Mouse (Mus musculus): ENCODE measurements at regions not wholly inside any gene's neighbourhood (a gene's known extent, or its start where the extent isn't known, plus 50 kb on each side); places are given as distances from the start of the nearest gene placed in this dataset.
"Not testable (repeated sequence)": the region's sequence is repeated elsewhere in the genome, so short reads cannot be mapped to it uniquely, and the experiment has no call there.

DNA sequence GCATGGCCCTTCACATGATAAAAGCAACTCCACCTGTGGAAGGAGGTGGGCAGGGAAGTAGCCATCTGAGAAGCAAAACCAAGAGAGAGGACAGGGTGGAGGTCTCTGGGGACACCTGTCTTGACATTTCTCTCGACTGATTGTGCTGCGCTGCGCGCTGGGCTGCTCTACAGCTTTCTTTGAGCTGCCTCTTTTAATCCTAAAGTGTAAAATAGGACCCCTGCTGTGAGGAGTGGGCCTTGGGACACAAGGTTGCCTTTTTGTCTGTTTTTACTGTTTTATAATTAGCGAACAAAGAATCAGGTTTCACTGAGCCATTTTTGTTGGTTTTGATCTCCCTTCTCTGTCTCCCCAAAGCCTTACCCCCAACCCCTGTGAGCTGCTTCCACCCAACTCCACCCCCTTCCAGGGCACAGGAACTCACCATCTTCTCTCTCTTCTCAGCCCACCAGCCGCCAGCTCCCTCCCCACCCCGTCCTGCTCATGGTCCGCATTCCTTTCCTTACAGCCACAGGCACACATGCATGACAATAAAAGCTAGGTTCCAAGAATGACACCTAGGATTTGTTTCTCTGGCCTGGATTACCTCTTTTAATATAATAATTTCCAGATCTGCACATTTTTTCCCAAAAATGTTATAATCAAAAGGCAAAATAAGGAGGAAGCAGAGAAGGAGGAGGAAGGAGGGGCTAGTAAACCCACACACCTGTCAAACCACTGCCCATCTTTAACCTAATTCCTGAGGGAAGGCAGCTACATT lies 57.3 kb downstream of the Cbln4 start:
- Histone ChIP-seq H3K4me3 (ENCODE audit: insufficient read depth, low read length) (no peak overlapping the region), H3K4me1 (ENCODE audit: control insufficient read depth, insufficient read depth, low read length) (no peaks in the 10 kb centered on the region), H3K27ac (ENCODE audit: insufficient read depth, low read length) (no peak overlapping the region)
- TF ChIP-seq POLR2A (IDR thresholded peaks at IDR 0.05; ENCODE audit: low read depth, low read length) = no peak
- no peak for TF ChIP-seq CTCF (IDR thresholded peaks at IDR 0.05; ENCODE audit: borderline replicate concordance, insufficient read depth, low read length)

- Histone ChIP-seq H3K27ac (ENCODE audit: insufficient read depth, low read length) (no peak overlapping the region), H3K4me3 (ENCODE audit: insufficient read depth, low read length) (no peak overlapping the region), H3K4me1 (ENCODE audit: control insufficient read depth, insufficient read depth, low read length) (no peaks in the 10 kb centered on the region)
- TF ChIP-seq POLR2A (IDR thresholded peaks at IDR 0.05; ENCODE audit: low read depth, low read length) (no peak), CTCF (IDR thresholded peaks at IDR 0.05; ENCODE audit: borderline replicate concordance, insufficient read depth, low read length) (no peak)
These were observed 73.9 kb downstream of the Cbln4 start for GRCm38 (mm10) chr2:171969311-171969905.

GRCm38 (mm10) chr2:171946569-171947250 lies 96.6 kb downstream of the Cbln4 start:
- no peak for TF ChIP-seq POLR2A (IDR thresholded peaks at IDR 0.05; ENCODE audit: low read depth, low read length)
- TF ChIP-seq CTCF (IDR thresholded peaks at IDR 0.05; ENCODE audit: borderline replicate concordance, insufficient read depth, low read length) = no peak
- Histone ChIP-seq H3K4me3 (ENCODE audit: insufficient read depth, low read length) (no peak overlapping the region), H3K4me1 (ENCODE audit: control insufficient read depth, insufficient read depth, low read length) (no peaks in the 10 kb centered on the region), H3K27ac (ENCODE audit: insufficient read depth, low read length) (no peak overlapping the region)

- no peaks in the 10 kb centered on the region for H3K4me1 ChIP-seq (ENCODE audit: control insufficient read depth, insufficient read depth, low read length)
- no peak overlapping the region for H3K4me3 ChIP-seq (ENCODE audit: insufficient read depth, low read length)
- no peak for TF ChIP-seq POLR2A (IDR thresholded peaks at IDR 0.05; ENCODE audit: low read depth, low read length)
- no peak for TF ChIP-seq CTCF (IDR thresholded peaks at IDR 0.05; ENCODE audit: borderline replicate concordance, insufficient read depth, low read length)
- no peak overlapping the region for H3K27ac ChIP-seq (ENCODE audit: insufficient read depth, low read length)
These were observed 100.6 kb downstream of the Cbln4 start for GRCm38 (mm10) chr2:171942671-171943070.

GRCm38 (mm10) chr2:171935646-171936325 lies 107.5 kb downstream of the Cbln4 start:
- H3K4me3 ChIP-seq (ENCODE audit: insufficient read depth, low read length) = no peak overlapping the region
- TF ChIP-seq POLR2A (IDR thresholded peaks at IDR 0.05; ENCODE audit: low read depth, low read length) = no peak
- no peak for TF ChIP-seq CTCF (IDR thresholded peaks at IDR 0.05; ENCODE audit: borderline replicate concordance, insufficient read depth, low read length)
- no peak overlapping the region for H3K27ac ChIP-seq (ENCODE audit: insufficient read depth, low read length)
- no peaks in the 10 kb centered on the region for H3K4me1 ChIP-seq (ENCODE audit: control insufficient read depth, insufficient read depth, low read length)

- TF ChIP-seq CTCF (IDR thresholded peaks at IDR 0.05; ENCODE audit: borderline replicate concordance, insufficient read depth, low read length) (no peak), POLR2A (IDR thresholded peaks at IDR 0.05; ENCODE audit: low read depth, low read length) (no peak)
- no peak overlapping the region for H3K4me3 ChIP-seq (ENCODE audit: insufficient read depth, low read length)
- no peak overlapping the region for H3K27ac ChIP-seq (ENCODE audit: insufficient read depth, low read length)
- H3K4me1 ChIP-seq (ENCODE audit: control insufficient read depth, insufficient read depth, low read length) = no peaks in the 10 kb centered on the region
These were observed 122.3 kb downstream of the Cbln4 start for GRCm38 (mm10) chr2:171920960-171921359.

- Histone ChIP-seq H3K4me1 (ENCODE audit: control insufficient read depth, insufficient read depth, low read length) (no peaks in the 10 kb centered on the region), H3K4me3 (ENCODE audit: insufficient read depth, low read length) (no peak overlapping the region)
- TF ChIP-seq POLR2A (IDR thresholded peaks at IDR 0.05; ENCODE audit: low read depth, low read length) (no peak), CTCF (IDR thresholded peaks at IDR 0.05; ENCODE audit: borderline replicate concordance, insufficient read depth, low read length) (no peak)
These were observed 156.0 kb downstream of the Cbln4 start for GRCm38 (mm10) chr2:171887306-171887705.

GRCm38 (mm10) chr2:171879238-171879960 lies 163.9 kb downstream of the Cbln4 start:
- H3K4me3 ChIP-seq (ENCODE audit: insufficient read depth, low read length); H3K4me1 ChIP-seq (ENCODE audit: control insufficient read depth, insufficient read depth, low read length); H3K27ac ChIP-seq (ENCODE audit: insufficient read depth, low read length): not testable (repeated sequence)

More at GRCm38 (mm10) chr2:171887306-171887705, 156.0 kb downstream of the Cbln4 start:
- no peak overlapping the region for H3K27ac ChIP-seq (ENCODE audit: insufficient read depth, low read length)

DNA sequence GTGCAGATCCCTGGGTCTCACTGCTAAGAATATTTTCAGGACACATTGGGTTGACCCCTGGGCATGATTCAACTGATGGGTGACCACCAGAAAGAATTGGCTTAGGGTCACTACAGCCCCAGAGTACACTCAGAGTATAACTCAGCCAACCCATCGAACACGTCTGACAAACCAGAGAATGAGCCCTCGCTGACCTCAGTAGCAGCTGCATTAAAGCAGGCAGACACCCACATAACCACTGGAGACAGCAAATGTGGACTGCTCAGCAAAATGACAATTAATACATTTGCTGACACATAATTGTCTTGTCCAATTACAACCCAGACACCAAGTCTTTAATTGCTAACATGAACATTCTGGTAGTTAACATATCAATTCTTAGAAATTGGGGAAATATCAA lies 175.7 kb downstream of the Cbln4 start:
- no peak overlapping the region for H3K4me3 ChIP-seq (ENCODE audit: insufficient read depth, low read length)
- H3K27ac ChIP-seq (ENCODE audit: insufficient read depth, low read length) = no peak overlapping the region
- H3K4me1 ChIP-seq (ENCODE audit: control insufficient read depth, insufficient read depth, low read length) = 0 out of 2 replicates have a peak, but pooled peaks cover 2% of the 10 kb centered on the region
- no peak for TF ChIP-seq CTCF (IDR thresholded peaks at IDR 0.05; ENCODE audit: borderline replicate concordance, insufficient read depth, low read length)
- no peak for TF ChIP-seq POLR2A (IDR thresholded peaks at IDR 0.05; ENCODE audit: low read depth, low read length)
